Mouse (Mus musculus) lung, postnatal 0 days (tissue): ENCODE measurements at regions not wholly inside any gene's neighbourhood (a gene's known extent, or its start where the extent isn't known, plus 50 kb on each side); places are given as distances from the start of the nearest gene placed in this dataset.

Experiments
- CTCF ChIP-seq: IDR thresholded peaks from 2 replicates; pipeline ENCODE4 v1.5.1; 2016; ENCODE audit warnings: antibody characterized with exemption, mild to moderate bottlenecking
- EP300 ChIP-seq: IDR thresholded peaks from 2 replicates; pipeline ENCODE4 v1.6.1; 2016; ENCODE audit warnings: antibody characterized with exemption, mild to moderate bottlenecking, control low read depth

DNA sequence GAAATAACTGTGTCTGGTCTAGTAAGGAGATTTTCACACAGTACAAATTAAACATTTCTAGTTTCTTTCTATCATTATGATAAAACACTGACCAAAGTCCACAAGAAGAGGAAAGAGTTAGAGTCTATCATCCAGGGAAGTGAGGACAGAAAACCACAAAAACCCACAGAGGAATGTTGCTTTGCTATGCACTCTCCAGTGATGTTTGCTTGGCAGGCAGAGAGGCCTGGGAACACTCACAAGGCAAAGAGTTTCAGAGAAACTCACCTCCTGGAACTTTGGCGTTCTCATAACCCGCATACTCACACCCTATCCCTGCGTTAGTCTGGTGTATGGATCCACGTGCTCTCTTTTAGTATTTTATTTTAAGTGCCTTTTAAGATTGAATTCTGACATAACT is 127.2 kb upstream of the Thsd7a start:
- no peak for TF ChIP-seq CTCF
- TF ChIP-seq EP300: no peak
